Mouse (Mus musculus) thymus, postnatal 4 days (tissue): ENCODE measurements at regions not wholly inside any gene's neighbourhood (a gene's known extent, or its start where the extent isn't known, plus 50 kb on each side); places are given as distances from the start of the nearest gene placed in this dataset.

ENCODE experiments used
- DNase-seq: peaks from one replicate; pipeline ENCODE4 v3.0.0; 2021

GRCm38 (mm10) chr8:107864802-107865651 lies 77.4 kb upstream of the Zfhx3 start:
- DNase-seq, result no peak

- DNase-seq, result no peak
Measured at GRCm38 (mm10) chr8:107865744-107866143, 76.7 kb upstream of the Zfhx3 start.

- no peak for DNase-seq
Measured at GRCm38 (mm10) chr8:107871718-107872117, 70.7 kb upstream of the Zfhx3 start.

GRCm38 (mm10) chr8:107872121-107872520 lies 70.3 kb upstream of the Zfhx3 start:
- DNase-seq, result no peak

GRCm38 (mm10) chr8:107876455-107876854 lies 66.0 kb upstream of the Zfhx3 start:
- no peak for DNase-seq

GRCm38 (mm10) chr8:107881851-107882250 lies 60.6 kb upstream of the Zfhx3 start:
- DNase-seq, result peak; percentile 77

GRCm38 (mm10) chr8:107885547-107885946 lies 56.9 kb upstream of the Zfhx3 start:
- DNase-seq, result no peak

- no peak for DNase-seq
Measured at GRCm38 (mm10) chr8:107885971-107886370, 56.5 kb upstream of the Zfhx3 start.

GRCm38 (mm10) chr8:107886516-107887253 lies 55.8 kb upstream of the Zfhx3 start:
- no peak for DNase-seq

GRCm38 (mm10) chr8:107887333-107887732 lies 55.1 kb upstream of the Zfhx3 start:
- DNase-seq, result no peak

GRCm38 (mm10) chr8:107890922-107891321 lies 51.5 kb upstream of the Zfhx3 start:
- DNase-seq, result no peak
